Mouse (Mus musculus): ENCODE data around the gene D6Ertd527e. TPM values are rescaled to one million over a fixed set of nuclear protein-coding genes. Genes with fewer than 3 reads are reported as not detected.

Gene D6Ertd527e
- polyA plus RNA-seq, 3 experiments from 2014 or later: 0.20 to 0.80 TPM; not detected in 1

GRCm38 (mm10) chr6:87112125-87112524 lies 7.6 kb downstream of the D6Ertd527e start:
- ATAC-seq: no peak

GRCm38 (mm10) chr6:87115981-87116380 lies 11.4 kb downstream of the D6Ertd527e start:
- ATAC-seq: no peak

DNA sequence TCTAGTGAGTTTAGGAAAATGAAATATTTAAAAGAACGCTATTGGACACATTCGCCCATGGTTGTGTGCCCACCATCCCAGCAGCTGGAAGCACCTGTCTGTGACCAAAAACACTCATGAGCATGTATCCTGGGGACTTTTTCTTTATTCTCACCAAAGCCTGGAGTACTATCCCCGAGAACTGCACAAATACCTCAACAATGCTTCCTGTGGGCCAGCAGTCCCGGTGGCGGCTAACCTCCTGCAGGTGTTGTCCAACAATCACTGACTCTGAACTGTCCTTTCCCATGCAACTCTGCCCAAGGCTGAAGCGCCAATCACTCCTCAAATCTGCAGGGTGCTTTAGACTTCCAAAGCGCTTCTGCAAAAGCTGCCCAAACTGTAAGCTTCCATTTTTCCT lies 12.1 kb downstream of the D6Ertd527e start:
- ATAC-seq: no peak

- no peak for ATAC-seq
Measured at GRCm38 (mm10) chr6:87119066-87119837, 14.7 kb downstream of the D6Ertd527e start.

- ATAC-seq: no peak
Measured at GRCm38 (mm10) chr6:87119975-87120374, 15.4 kb downstream of the D6Ertd527e start.

GRCm38 (mm10) chr6:87120661-87121060 lies 16.1 kb downstream of the D6Ertd527e start:
- no peak for ATAC-seq

DNA sequence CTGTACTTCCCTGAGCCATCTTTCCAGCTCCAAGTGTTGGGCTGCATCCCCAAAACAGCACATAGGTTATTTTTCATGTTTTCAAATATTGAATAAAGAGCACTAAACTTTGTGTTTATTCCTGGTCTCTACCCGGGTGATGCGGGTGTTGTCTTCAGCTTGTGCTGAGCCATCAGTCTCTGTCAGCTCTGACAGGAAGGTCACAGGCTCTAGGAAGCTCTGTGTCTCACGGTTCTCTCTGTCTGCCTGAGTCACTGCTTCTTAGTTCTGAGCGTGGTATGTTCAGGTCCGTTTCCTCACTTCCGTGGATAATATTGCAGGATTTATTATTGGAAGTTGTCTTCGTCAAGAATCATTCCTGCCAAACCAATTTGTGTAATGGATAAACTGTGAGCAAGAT lies 17.4 kb downstream of the D6Ertd527e start:
- no peak for ATAC-seq

DNA sequence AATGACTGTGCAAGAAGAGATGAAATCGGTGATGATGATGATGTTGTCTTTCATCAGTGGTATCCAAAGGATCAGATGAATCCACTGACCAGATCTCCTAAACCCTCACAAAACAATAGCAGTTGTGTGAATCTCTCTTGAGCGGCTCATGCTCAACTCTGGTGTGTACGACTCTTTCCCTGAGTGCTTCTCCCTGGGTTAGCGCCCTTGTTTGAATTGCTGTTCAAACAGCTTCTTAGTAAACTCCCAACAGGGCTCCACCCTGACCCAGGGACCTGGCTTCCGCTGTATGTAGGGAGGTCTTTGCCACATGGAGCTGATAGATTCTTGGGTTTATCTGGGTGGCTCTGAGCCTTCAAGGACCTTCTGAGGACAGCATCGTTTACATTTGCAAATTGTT lies 18.9 kb downstream of the D6Ertd527e start:
- ATAC-seq: no peak

GRCm38 (mm10) chr6:87123973-87124372 lies 19.4 kb downstream of the D6Ertd527e start:
- no peak for ATAC-seq

GRCm38 (mm10) chr6:87127049-87127753 lies 22.7 kb downstream of the D6Ertd527e start:
- no peak for ATAC-seq

GRCm38 (mm10) chr6:87129861-87130260 lies 25.3 kb downstream of the D6Ertd527e start:
- no peak for ATAC-seq

DNA sequence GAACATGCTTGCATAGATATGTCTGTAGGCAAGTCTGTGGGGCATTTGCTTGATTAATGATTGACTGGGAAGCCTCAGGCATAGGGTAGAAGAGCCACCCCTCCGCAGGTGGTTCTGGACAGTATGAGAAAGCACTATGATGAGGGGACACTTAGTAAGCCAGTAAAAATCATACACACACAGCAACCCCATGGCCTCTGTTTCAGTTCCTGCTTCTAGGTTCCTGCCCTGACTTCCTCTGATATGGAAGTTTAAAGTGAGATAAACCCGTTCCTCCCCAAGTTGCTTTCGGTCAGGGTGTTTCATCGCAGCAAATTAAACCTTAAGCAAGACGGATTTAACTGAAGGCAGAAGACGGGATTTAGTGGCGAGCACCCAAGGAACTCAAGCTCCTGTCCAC lies 26.1 kb downstream of the D6Ertd527e start:
- no peak for ATAC-seq

DNA sequence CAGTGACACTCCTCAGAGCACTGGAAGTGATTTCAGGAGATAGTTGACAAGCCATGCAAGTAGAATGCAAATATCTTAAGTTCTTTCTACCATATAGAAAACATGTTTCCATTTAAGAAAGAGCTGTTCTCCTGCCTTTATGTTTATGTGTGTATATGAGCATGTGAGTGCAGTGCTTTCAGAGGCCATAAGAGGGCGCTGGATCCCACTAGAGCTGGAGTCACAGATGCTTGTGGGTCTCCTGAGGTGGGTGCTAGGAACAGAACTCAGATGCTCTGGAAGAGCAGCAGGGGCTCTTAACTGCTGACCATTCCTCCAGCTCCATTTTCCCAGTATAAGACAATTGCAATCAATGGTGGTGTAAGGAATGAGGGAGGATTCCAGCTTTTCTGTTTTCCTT lies 26.5 kb downstream of the D6Ertd527e start:
- ATAC-seq: no peak

GRCm38 (mm10) chr6:87133520-87133919 lies 29.0 kb downstream of the D6Ertd527e start:
- no peak for ATAC-seq

DNA sequence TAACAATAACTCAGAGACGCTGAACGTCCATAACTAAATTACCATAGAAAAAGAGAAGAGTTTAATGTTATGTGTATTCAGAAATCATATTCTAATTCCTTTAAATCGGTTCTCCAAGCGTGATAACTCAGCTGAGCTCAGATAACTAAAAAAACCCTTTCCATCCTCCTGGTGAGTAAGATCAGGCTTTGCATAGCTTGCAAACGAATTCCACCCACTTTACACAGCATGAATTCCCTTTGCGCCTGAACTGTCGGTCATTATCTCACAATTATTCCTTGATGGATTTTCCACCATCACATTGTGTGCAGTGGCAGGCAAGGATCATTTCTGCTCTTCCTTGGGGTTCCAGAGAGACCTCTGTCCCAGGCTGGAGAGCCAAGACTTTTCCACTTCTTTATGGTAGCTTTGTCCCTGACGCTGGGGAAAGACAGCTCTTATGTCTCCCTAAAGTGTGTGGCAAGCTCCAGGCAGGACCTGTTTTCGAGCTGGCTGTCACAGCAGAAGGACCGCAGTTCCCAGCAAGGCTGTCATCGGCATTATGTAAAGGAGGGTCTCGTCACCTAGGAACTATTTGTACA lies 29.5 kb downstream of the D6Ertd527e start:
- no peak for ATAC-seq

DNA sequence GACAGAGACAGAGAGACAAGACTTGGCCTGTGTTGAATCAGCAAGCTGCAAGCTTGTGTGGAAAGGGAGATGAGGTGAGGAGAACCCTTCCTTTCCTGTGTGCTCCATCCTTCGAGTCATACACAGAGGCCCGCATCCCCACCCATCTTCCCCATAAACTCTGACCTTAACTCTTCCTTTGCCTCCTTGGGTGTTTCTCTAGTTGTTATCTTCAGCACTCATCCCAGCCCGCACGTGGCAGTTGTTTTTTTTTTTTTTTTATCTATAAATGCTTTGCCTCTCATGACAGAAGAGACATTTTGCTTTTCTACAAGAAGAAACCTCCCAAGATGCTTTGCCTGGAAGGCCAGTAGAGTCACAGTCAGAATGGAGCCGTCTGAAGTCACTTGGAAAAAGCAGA lies 33.9 kb downstream of the D6Ertd527e start:
- no peak for ATAC-seq

DNA sequence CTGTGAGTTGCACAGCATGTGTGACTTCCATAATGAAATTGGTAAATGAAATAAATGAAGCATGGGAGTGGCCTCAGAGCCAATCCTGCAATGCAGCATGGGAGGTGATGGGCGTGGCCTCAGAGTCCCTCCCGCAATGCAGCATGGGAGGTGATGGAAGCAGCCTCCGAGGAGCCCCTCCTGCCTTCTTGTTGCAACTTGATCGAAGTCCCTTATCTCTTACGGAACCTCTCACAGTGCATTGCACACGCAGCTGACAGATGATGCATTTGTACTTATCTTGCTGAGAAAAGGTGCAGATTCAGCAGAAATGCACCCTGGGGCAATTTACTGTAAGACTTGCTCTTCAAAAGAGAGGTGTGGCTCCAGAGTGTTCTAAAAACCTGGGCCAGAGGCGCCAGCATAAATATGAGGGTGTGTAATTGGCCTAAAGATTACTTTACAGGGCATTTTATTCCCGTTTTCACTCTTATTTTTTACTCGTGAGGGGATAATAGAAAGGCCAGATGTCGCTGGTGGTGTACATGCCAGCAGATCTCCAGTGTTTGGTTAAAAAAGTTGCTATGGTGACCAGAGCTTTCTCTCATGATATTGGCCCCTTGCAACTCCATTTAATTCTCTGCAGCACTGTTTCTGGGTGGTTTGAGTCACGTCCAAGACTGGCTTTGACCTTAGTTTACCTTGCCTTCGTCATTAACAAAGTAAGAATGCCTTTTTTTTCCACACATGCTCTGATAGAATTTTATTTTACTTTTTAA lies 35.4 kb downstream of the D6Ertd527e start:
- ATAC-seq: no peak

- no peak for ATAC-seq
Measured at GRCm38 (mm10) chr6:87142239-87142638, 37.7 kb downstream of the D6Ertd527e start.

GRCm38 (mm10) chr6:87143594-87143993 lies 39.0 kb downstream of the D6Ertd527e start:
- ATAC-seq: no peak

- no peak for ATAC-seq
Measured at GRCm38 (mm10) chr6:87147921-87148320, 43.4 kb downstream of the D6Ertd527e start.

DNA sequence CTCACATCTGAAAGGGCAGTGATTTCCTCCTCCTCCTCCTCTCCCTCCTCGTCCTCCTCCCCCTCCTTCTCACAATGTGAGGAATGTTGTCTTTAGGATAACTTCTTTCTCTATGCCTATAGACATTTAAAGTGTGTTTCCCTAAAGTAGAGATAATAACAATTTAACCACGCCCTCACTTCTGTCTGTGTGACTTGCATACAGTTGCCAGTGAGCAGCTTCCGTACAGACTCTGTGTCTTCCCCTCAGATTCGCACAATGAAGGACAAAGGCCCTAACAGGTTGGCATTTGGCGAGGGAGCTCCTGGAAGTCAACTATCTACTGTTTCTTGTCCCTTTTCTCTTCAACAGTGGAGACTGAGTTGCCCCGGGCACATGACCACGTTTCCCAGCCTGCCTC lies 45.9 kb downstream of the D6Ertd527e start:
- ATAC-seq: no peak

GRCm38 (mm10) chr6:87151427-87151826 lies 46.9 kb downstream of the D6Ertd527e start:
- ATAC-seq: no peak
